Mouse (Mus musculus): ENCODE results near the gene Eif4a1. TPM values are rescaled to one million over a fixed set of nuclear protein-coding genes. Genes with fewer than 3 reads are reported as not detected.
"Not testable (repeated sequence)": the region's sequence is repeated elsewhere in the genome, so short reads cannot be mapped to it uniquely, and the experiment has no call there.

Gene Eif4a1
- polyA plus RNA-seq, 1 experiment from 2014 or later: 678 TPM

- H3K27me3 ChIP-seq (ENCODE audit: low read depth, poor library complexity, severe bottlenecking): no peaks in the 10 kb centered on the region
- peak overlapping the region; percentile 100 for H3K4me3 ChIP-seq
- under 1% methylated on average over 50 of the region's 50 CpGs for WGBS
- H3K27ac ChIP-seq: peak overlapping the region; percentile 99
- H3K9me3 ChIP-seq (replicated peaks): no peaks in the 10 kb centered on the region
- H3K36me3 ChIP-seq: peaks cover 33% of the 10 kb centered on the region
- DNase-seq (ENCODE audit: low spot score): no peak
- peaks cover 27% of the 10 kb centered on the region for H3K4me1 ChIP-seq
Observed at GRCm38 (mm10) chr11:69633128-69633866, 38.9 kb downstream of the Eif4a1 start.

DNA sequence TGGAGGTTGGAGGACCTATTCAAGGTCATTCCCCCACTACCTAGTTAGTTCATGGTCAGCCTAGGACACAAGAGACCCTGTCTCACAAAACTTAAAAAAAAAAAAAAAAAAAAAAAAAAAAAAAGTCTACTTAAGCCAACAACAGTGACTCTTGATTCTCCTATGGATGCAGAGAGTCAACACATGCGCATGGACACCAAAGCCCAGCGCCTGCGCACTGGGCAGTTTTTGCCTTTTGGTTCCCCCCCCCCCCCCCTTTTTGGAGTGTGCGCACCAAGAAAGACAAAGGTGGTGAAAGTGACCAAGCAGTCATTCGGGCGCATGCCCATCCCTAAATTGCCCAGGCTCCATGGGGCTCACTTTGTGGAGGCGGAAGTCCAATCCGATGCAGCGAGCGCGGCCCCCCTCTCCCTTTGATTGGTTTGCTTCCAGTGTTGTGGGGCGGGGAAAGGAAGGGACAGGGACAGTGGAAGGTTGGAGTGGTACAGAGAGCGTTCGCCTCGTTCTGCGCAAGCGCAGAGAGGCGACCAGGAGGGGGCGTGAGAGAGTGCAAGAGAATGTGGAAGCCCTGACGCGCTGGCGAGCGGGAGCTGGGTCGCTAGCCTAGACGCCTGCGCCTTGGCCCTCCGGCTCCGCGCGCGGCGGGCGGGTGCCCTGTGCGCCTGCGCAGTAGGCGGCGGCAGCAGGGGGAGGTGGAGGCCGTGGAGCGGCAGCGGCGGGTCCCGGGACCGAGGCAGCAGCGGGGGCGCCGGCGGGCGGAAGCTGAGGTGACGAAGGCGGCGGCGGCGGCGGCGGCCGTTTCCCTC lies 39.7 kb downstream of the Eif4a1 start, which contains the start of gene Fxr2:
Fxr2 (plus strand) TSS at position 707 of the 806 bp plus-strand sequence.
- Histone ChIP-seq H3K36me3 (peaks cover 25% of the 10 kb centered on the region), H3K4me3 (peak within 1 kb of the TSS; percentile 100), H3K27me3 (ENCODE audit: low read depth, poor library complexity, severe bottlenecking) (no peaks in the 10 kb centered on the region), H3K27ac (peak within 1 kb of the TSS; percentile 99), H3K4me1 (peaks cover 27% of the 10 kb centered on the region), H3K9me3 (replicated peaks) (no peaks in the 10 kb centered on the region)
- 0% methylated on average over 55 of the region's 56 CpGs for WGBS
- DNase-seq (ENCODE audit: low spot score): peak; percentile 99

DNA sequence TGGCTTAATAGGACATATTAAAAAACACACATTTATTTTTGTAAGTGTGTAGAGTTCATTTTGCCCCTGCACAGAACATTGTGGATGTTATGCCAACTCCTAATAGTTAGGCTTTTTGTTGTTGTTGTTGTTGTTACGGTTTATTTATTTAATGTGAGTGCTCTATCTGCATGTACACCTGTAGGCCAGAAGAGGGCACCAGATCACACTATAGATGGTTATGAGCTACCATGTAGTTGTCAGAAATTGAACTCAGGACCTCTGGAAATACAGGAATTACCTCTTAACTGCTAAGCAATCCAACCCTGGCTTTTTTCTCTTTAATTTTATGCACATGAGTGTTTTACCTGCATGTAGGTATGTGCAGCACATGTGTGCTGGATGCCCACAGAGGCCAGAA lies 42.4 kb downstream of the Eif4a1 start:
- no peak overlapping the region for H3K27ac ChIP-seq
- H3K27me3 ChIP-seq (ENCODE audit: low read depth, poor library complexity, severe bottlenecking): no peaks in the 10 kb centered on the region
- peaks cover 19% of the 10 kb centered on the region for H3K4me1 ChIP-seq
- H3K36me3 ChIP-seq: 0 out of 2 replicates have a peak, but pooled peaks cover 2% of the 10 kb centered on the region
- no peaks in the 10 kb centered on the region for H3K9me3 ChIP-seq (replicated peaks)
- no peak for DNase-seq (ENCODE audit: low spot score)
- 74% methylated on average over 1 of the region's 1 CpGs for WGBS
- no peak overlapping the region for H3K4me3 ChIP-seq

DNA sequence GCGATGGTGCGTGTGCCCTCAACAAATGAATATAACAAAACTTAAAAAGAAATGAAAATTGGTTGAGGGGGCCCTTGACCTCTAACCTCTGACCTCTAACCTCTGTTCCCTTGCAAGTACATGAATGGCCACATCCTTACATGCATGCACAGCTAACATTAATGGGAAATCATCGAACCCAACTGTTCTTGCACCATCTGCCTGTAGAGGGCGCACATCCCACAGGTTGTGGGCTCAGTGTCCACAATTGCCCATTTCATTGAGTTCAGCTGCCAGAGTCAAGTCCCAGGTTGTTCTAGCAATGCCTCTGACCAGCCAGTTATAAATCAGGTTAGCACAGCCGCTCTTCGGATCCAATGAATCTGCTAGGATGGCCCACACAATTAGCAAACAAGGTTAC lies 43.9 kb downstream of the Eif4a1 start:
- no peak overlapping the region for H3K4me3 ChIP-seq
- H3K27ac ChIP-seq: no peak overlapping the region
- H3K27me3 ChIP-seq (ENCODE audit: low read depth, poor library complexity, severe bottlenecking): no peaks in the 10 kb centered on the region
- no peaks in the 10 kb centered on the region for H3K36me3 ChIP-seq
- H3K9me3 ChIP-seq (replicated peaks): no peaks in the 10 kb centered on the region
- WGBS: 37% methylated on average over 6 of the region's 6 CpGs
- H3K4me1 ChIP-seq: peaks cover 7% of the 10 kb centered on the region; the same call in 1 of the 2 replicates
- DNase-seq (ENCODE audit: low spot score): peak; percentile 88

DNA sequence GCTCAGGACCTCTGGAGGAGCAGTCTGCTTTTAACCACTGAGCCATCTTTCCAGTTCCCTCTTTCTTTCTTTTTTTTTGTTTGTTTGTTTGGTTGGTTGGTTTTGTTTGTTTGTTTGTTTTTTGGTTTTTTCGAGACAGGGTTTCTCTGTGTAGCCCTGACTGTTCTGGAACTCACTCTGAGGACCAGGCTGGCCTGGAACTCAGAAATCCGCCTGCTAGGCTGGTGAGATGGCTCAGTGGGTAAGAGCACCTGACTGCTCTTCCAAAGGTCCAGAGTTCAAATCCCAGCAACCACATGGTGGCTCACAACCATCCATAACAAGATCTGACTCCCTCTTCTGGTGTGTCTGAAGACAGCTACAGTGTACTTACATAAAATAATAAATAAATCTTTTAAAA lies 47.9 kb downstream of the Eif4a1 start:
- not testable (repeated sequence) for H3K9me3 ChIP-seq (replicated peaks); H3K27ac ChIP-seq; H3K36me3 ChIP-seq; DNase-seq (ENCODE audit: low spot score); H3K27me3 ChIP-seq (ENCODE audit: low read depth, poor library complexity, severe bottlenecking); H3K4me3 ChIP-seq
- H3K4me1 ChIP-seq: peaks cover 17% of the 10 kb centered on the region
- WGBS: 75% methylated on average over 2 of the region's 2 CpGs

- Histone ChIP-seq H3K36me3 (no peaks in the 10 kb centered on the region), H3K9me3 (replicated peaks) (no peaks in the 10 kb centered on the region), H3K27me3 (ENCODE audit: low read depth, poor library complexity, severe bottlenecking) (0 out of 2 replicates have a peak, but pooled peaks cover under 1% of the 10 kb centered on the region), H3K4me3 (no peak overlapping the region), H3K4me1 (peaks cover 17% of the 10 kb centered on the region), H3K27ac (peak overlapping the region; percentile 91; the same call in 1 of the 2 replicates)
- no peak for DNase-seq (ENCODE audit: low spot score)
- WGBS: 62% methylated on average over 4 of the region's 4 CpGs
Observed at GRCm38 (mm10) chr11:69623006-69623405, 49.2 kb downstream of the Eif4a1 start.

DNA sequence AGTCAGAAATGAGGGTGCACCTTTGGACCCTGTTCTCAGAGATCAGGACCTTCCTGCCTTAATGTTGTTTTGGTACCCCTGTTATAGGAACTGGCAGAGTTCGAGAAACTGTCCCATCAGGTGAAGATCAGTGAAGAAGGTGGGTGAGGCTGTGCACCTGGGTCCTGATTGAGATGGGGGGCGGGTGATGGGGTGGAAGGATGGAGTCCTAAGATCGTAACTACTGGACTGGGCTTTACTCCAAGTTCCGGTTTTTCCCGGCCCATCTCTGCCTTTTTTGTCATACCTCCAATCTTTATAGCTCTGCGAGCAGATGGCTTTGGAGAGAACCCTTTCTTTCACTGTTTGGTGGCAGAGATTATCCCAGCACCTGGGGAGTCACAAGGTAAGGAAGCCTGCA lies 49.8 kb downstream of the Eif4a1 start:
- peak overlapping the region; percentile 91 for H3K27ac ChIP-seq
- peak overlapping the region; percentile 57 for H3K4me3 ChIP-seq
- H3K9me3 ChIP-seq (replicated peaks): no peaks in the 10 kb centered on the region
- peak; percentile 37 for DNase-seq (ENCODE audit: low spot score)
- no peaks in the 10 kb centered on the region for H3K36me3 ChIP-seq
- peaks cover 6% of the 10 kb centered on the region; the same call in 1 of the 2 replicates for H3K27me3 ChIP-seq (ENCODE audit: low read depth, poor library complexity, severe bottlenecking)
- 44% methylated on average over 6 of the region's 6 CpGs for WGBS
- H3K4me1 ChIP-seq: peaks cover 17% of the 10 kb centered on the region

- peaks cover 17% of the 10 kb centered on the region for H3K4me1 ChIP-seq
- H3K27me3 ChIP-seq (ENCODE audit: low read depth, poor library complexity, severe bottlenecking): peaks cover 13% of the 10 kb centered on the region
- H3K36me3 ChIP-seq: no peaks in the 10 kb centered on the region
- H3K27ac ChIP-seq: peak within 1 kb of the TSS; percentile 91
- H3K9me3 ChIP-seq (replicated peaks): no peaks in the 10 kb centered on the region
- peak; percentile 86 for DNase-seq (ENCODE audit: low spot score)
- WGBS: 1% methylated on average over 20 of the region's 20 CpGs
- H3K4me3 ChIP-seq: peak within 1 kb of the TSS; percentile 57
Observed at GRCm38 (mm10) chr11:69621571-69622268, 50.5 kb downstream of the Eif4a1 start, which contains the start of gene Sat2. Gene Sat2, plus strand, starts transcription at chr11:69622024.

- Histone ChIP-seq H3K27ac (no peak overlapping the region), H3K4me3 (no peak overlapping the region), H3K9me3 (replicated peaks) (no peaks in the 10 kb centered on the region), H3K27me3 (ENCODE audit: low read depth, poor library complexity, severe bottlenecking) (peaks cover 25% of the 10 kb centered on the region), H3K36me3 (no peaks in the 10 kb centered on the region), H3K4me1 (peaks cover 17% of the 10 kb centered on the region)
- DNase-seq (ENCODE audit: low spot score): no peak
- 90% methylated on average over 7 of the region's 7 CpGs for WGBS
Observed at GRCm38 (mm10) chr11:69620394-69621081, 51.7 kb downstream of the Eif4a1 start.

GRCm38 (mm10) chr11:69617805-69618204 lies 54.4 kb downstream of the Eif4a1 start, which contains the start of gene Shbg:
Gene Shbg, minus strand, starts transcription at chr11:69617905.
- WGBS: 75% methylated on average over 5 of the region's 5 CpGs
- peaks cover 33% of the 10 kb centered on the region for H3K27me3 ChIP-seq (ENCODE audit: low read depth, poor library complexity, severe bottlenecking)
- no peaks in the 10 kb centered on the region for H3K36me3 ChIP-seq
- H3K4me1 ChIP-seq: peaks cover 23% of the 10 kb centered on the region
- H3K4me3 ChIP-seq: no peak within 1 kb of the TSS
- no peak within 1 kb of the TSS for H3K27ac ChIP-seq
- no peaks in the 10 kb centered on the region for H3K9me3 ChIP-seq (replicated peaks)
- no peak for DNase-seq (ENCODE audit: low spot score)

All from limb, embryonic 10.5 days (tissue).